Mouse (Mus musculus): ENCODE data around the gene Rcc1. TPM values are rescaled to one million over a fixed set of nuclear protein-coding genes. Genes with fewer than 3 reads are reported as not detected.
"Not testable (repeated sequence)": the region's sequence is repeated elsewhere in the genome, so short reads cannot be mapped to it uniquely, and the experiment has no call there.

Rcc1 gene
- total and polyA plus RNA-seq, 3 experiments = 93.6 to 149 (median 148) TPM

DNA sequence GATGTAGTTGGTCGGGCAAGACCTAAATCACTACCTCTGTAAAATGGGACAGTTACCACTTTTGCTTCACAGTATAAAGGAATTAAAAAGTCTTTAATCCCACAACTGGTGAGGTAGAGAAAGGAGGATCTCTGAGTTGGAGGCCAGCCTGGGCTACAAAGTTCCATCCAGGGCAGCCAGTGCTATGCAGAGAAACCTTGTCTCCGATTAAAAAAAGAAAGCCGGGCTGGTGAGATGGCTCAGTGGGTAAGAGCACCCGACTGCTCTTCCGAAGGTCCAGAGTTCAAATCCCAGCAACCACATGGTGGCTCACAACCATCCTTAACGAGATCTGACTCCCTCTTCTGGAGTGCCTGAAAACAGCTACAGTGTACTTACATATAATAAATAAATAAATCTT is 49.9 kb downstream of the Rcc1 start:
- H3K27ac ChIP-seq (ENCODE audit: insufficient read depth, low read depth); H3K4me2 ChIP-seq (ENCODE audit: insufficient read depth, low read depth, poor library complexity, severe bottlenecking); H3K79me2 ChIP-seq (replicated peaks; ENCODE audit: control insufficient read depth, extremely low read depth, insufficient read depth, poor library complexity, severe bottlenecking); H3K27me3 ChIP-seq (replicated peaks); dilution Hi-C loops (cut with MboI; ENCODE audit: extremely low pct_ligation_motif_present, extremely low pct_unique_long_range_greater_than_20kb, low sequenced_read_pairs); H3K36me3 ChIP-seq (replicated peaks in 1 of 2; ENCODE audit: control insufficient read depth in 1 of 2, insufficient read depth in 1 of 2, low read length in 1 of 2); DNase-seq (ENCODE audit: extremely low read depth); H3K9me3 ChIP-seq (replicated peaks; ENCODE audit: low read length): not testable (repeated sequence)
- Histone ChIP-seq H3K4me1 (ENCODE audit: control insufficient read depth in 1 of 2, insufficient read depth in 2 of 2) (peaks cover 10 to 25% of the 10 kb centered on the region in 2 experiments), H3K9ac (ENCODE audit: insufficient read depth, low read depth) (0 out of 2 replicates have a peak overlapping the region, but pooled peaks have one; percentile 13), H3K4me3 (replicated peaks in 1 of 3; ENCODE audit: low read depth in 2 of 3, low read length in 2 of 3, poor library complexity in 1 of 3) (peak overlapping the region in 1 of 3 experiments; percentile 32)
- in situ Hi-C loops (cut with MboI; ENCODE audit: low pct_ligation_motif_present, low pct_unique_long_range_greater_than_20kb, low sequenced_read_pairs) = loop anchor here (5.0 to 25.0 kb wide), 2 partner anchors 34 to 209 kb away; partner anchors contain the start of gene Sesn2
- TF ChIP-seq ELF1 (IDR thresholded peaks at IDR 0.05; ENCODE audit: low read depth, low read length) = peak; percentile 44; the same call in 1 of the 2 replicates

DNA sequence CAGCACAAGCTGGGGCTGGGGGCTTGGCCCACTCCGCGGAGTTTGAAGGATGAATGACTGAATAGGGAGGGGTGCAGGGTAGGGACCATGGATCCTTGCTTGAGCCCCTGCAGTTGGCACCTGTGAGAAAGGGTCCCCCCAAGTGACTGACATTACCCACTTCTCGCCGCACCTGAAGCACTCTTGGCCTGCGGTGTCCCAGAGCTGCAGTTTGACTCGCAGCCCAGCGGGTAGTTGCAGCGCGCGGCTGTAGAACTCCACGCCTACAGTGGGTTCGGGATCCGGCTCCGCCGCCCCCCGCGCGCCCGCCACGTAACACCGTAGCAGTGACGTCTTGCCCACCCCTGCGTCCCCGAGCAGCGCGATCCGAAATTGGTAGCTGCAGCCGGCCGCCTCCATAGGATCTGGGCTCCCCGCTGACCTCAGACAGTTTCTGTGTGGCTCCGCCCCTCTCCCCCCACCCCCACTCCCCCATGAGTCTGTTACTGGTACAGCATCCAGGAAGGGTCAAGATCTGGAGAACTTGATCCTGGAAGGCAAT is 50.4 kb downstream of the Rcc1 start, which contains the start of gene Rab42:
Rab42 (minus strand) TSS at position 447 of the 541 bp plus-strand sequence.
- no peak within 1 kb of the TSS for H3K27ac ChIP-seq (ENCODE audit: insufficient read depth, low read depth)
- in situ Hi-C loops (cut with MboI; ENCODE audit: low pct_ligation_motif_present, low pct_unique_long_range_greater_than_20kb, low sequenced_read_pairs) = loop anchor here (5.0 to 25.0 kb wide), 2 partner anchors 34 to 209 kb away; partner anchors contain the start of gene Sesn2
- H3K9ac ChIP-seq (ENCODE audit: insufficient read depth, low read depth) = peak within 1 kb of the TSS; percentile 13; the same call in 1 of the 2 replicates
- H3K9me3 ChIP-seq (replicated peaks; ENCODE audit: low read length) = no peaks in the 10 kb centered on the region
- dilution Hi-C loops (cut with MboI; ENCODE audit: extremely low pct_ligation_motif_present, extremely low pct_unique_long_range_greater_than_20kb, low sequenced_read_pairs) = no loop called here
- TF ChIP-seq BHLHE40 (IDR thresholded peaks at IDR 0.05; ENCODE audit: low read depth, low read length) = no peak
- no peak for TF ChIP-seq GABPA (IDR thresholded peaks at IDR 0.05; ENCODE audit: insufficient replicate concordance, low read depth, low read length)
- TF ChIP-seq USF1 (IDR thresholded peaks at IDR 0.05; ENCODE audit: low read depth, low read length) = no peak
- TF ChIP-seq MAX (IDR thresholded peaks at IDR 0.05; ENCODE audit: low read length) = no peak
- TF ChIP-seq SMC3 (IDR thresholded peaks at IDR 0.05; ENCODE audit: low read depth, low read length) = no peak
- TF ChIP-seq USF2 (conservative IDR thresholded peaks at IDR 0.05; ENCODE audit: low read depth, low read length) = no peak
- TF ChIP-seq CTCF (conservative IDR thresholded peaks at IDR 0.05 in 1 of 2, IDR thresholded peaks at IDR 0.05 in 1 of 2; ENCODE audit: low read depth in 2 of 2, low read length in 2 of 2) = no peak
- no peak for TF ChIP-seq JUND (conservative IDR thresholded peaks at IDR 0.05; ENCODE audit: low read depth, low read length)
- no peak for TF ChIP-seq IRF4 (IDR thresholded peaks at IDR 0.05; ENCODE audit: low read depth, low read length)
- TF ChIP-seq MYC (IDR thresholded peaks at IDR 0.05; ENCODE audit: low read depth, low read length) = no peak
- no peak for TF ChIP-seq MXI1 (IDR thresholded peaks at IDR 0.05; ENCODE audit: low read depth, low read length)
- TF ChIP-seq ELF1 (IDR thresholded peaks at IDR 0.05; ENCODE audit: low read depth, low read length) = no peak
- no peak for TF ChIP-seq CHD1 (IDR thresholded peaks at IDR 0.05; ENCODE audit: low read depth, low read length)
- no peak for TF ChIP-seq MAZ (IDR thresholded peaks at IDR 0.05; ENCODE audit: low read depth, low read length)
- TF ChIP-seq TCF12 (IDR thresholded peaks at IDR 0.05; ENCODE audit: low read depth, low read length) = no peak
- TF ChIP-seq POLR2A (IDR thresholded peaks at IDR 0.05; ENCODE audit: low read depth, low read length) = no peak
- no peak for TF ChIP-seq MAFK (IDR thresholded peaks at IDR 0.05; ENCODE audit: insufficient replicate concordance, low read length)
- no peaks in the 10 kb centered on the region for H3K27me3 ChIP-seq (replicated peaks)
- H3K4me2 ChIP-seq (ENCODE audit: insufficient read depth, low read depth, poor library complexity, severe bottlenecking) = peak within 1 kb of the TSS; percentile 29; the same call in 1 of the 2 replicates
- peak within 1 kb of the TSS; percentile 14 to 47 (median 32) for H3K4me3 ChIP-seq (replicated peaks in 1 of 3; ENCODE audit: low read depth in 2 of 3, low read length in 2 of 3, poor library complexity in 1 of 3)
- no peak for DNase-seq (ENCODE audit: extremely low read depth)
- no peaks in the 10 kb centered on the region for H3K79me2 ChIP-seq (replicated peaks; ENCODE audit: control insufficient read depth, extremely low read depth, insufficient read depth, poor library complexity, severe bottlenecking)
- H3K36me3 ChIP-seq (replicated peaks in 1 of 2; ENCODE audit: control insufficient read depth in 1 of 2, insufficient read depth in 1 of 2, low read length in 1 of 2) = no peaks in the 10 kb centered on the region
- H3K4me1 ChIP-seq (ENCODE audit: control insufficient read depth in 1 of 2, insufficient read depth in 2 of 2) = peaks cover 10 to 26% of the 10 kb centered on the region in 2 experiments

All from CH12.LX (cell line).